Comparison of ENCODE assay signal across 8 mouse cellular contexts in the genomic region with DNA sequence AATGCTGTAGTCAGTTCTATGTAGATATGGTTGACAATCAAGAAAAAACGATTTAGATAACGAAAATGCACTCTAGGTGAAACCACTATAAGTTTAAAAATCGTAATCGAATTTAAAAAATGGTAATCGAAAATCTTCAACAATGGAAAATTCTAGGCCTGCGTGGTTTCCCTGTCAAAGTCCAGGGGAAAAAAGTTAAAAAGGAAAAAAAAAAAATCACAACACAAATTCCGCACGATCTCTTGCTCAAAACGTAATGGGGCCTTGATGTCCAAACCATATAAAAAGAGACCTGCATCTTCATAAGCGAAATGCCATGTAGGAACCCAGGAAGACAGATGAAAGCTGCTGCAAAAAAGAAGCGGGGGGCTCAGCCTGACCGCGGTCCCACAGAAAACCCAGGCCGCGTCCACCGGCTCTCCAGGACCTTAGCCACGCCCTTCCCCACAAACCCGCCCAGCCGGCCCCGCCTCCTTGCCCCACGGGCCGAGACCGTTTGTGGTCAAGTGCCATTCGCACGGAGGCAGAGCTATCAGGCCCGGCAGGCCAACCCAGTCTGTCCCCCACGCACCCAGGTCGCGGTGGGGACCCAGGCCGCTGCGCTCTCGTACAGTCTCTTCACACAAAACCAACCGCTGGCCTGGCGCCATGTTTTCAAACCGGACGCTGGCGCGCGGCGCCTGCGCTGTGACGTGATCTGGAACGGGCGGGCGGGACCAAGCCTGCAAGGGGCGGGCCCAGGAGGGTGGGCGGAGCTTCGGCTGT. TPM values are rescaled to one million over a fixed set of nuclear protein-coding genes. Genes with fewer than 3 reads are reported as not detected.
DNase-seq lines count a peak whose midpoint lies in the region; ATAC-seq and TF ChIP-seq lines count a peak whose summit lies in the region.

A gene (minus strand): TSS at position 687 of the 765 bp plus-strand sequence.

- no peaks in the 10 kb centered on the region for H3K4me1 ChIP-seq in brown adipose tissue, adult 24 weeks (ENCODE audit: control insufficient read depth, insufficient read depth, insufficient read length, low read length)
- H3K4me1 ChIP-seq in heart, embryonic 12.5 days (replicated peaks): no peaks in the 10 kb centered on the region
- peaks cover 10% of the 10 kb centered on the region; the same call in 1 of the 2 replicates for H3K4me1 ChIP-seq in kidney, embryonic 16.5 days (ENCODE audit: insufficient read depth, low read length)
- no peaks in the 10 kb centered on the region for H3K4me1 ChIP-seq in liver, adult 2 months (ENCODE audit: control insufficient read depth, insufficient read depth, low read length)

- ATAC-seq in erythroid progenitor cell, adult 5-6 weeks (replicated peaks; ENCODE audit: low FRiP score, poor library complexity, severe bottlenecking): peak; percentile 94
- peak; percentile 98 for ATAC-seq in heart, embryonic 12.5 days (ENCODE audit: insufficient number of reproducible peaks, low FRiP score)
- ATAC-seq in kidney, embryonic 16.5 days (ENCODE audit: low FRiP score, low TSS enrichment): peak; percentile 99; the same call in 1 of the 2 replicates
- peak; percentile 82 for ATAC-seq in monocyte, adult 5-6 weeks (replicated peaks; ENCODE audit: insufficient number of reproducible peaks, low FRiP score, low TSS enrichment, poor library complexity, severe bottlenecking)

- peaks cover 17% of the 10 kb centered on the region for H3K36me3 ChIP-seq in heart, embryonic 12.5 days
- peaks cover 11% of the 10 kb centered on the region for H3K36me3 ChIP-seq in kidney, embryonic 16.5 days (ENCODE audit: insufficient read depth, low read length)
- no peaks in the 10 kb centered on the region for H3K36me3 ChIP-seq in liver, adult 2 months (ENCODE audit: control insufficient read depth, insufficient read depth, low read length)

- DNase-seq in CD4-positive helper T cell, adult 2 months (ENCODE audit: low read depth, low spot score): peak; percentile 92
- DNase-seq in liver, adult 2 months (ENCODE audit: extremely low read depth, low read depth, low spot score): peak; percentile 75
- peak; percentile 83 to 89 for DNase-seq in spleen, postnatal 36 days (ENCODE audit: low spot score in 2 of 2)

- peak within 1 kb of the TSS; percentile 70 for H3K4me2 ChIP-seq in heart, embryonic 12.5 days
- peak within 1 kb of the TSS; percentile 65 for H3K4me2 ChIP-seq in kidney, embryonic 16.5 days (replicated peaks; ENCODE audit: low read depth, low read length)

- 3% methylated on average over 48 of the region's 48 CpGs for WGBS in heart, embryonic 12.5 days
- 3% methylated on average over 47 of the region's 48 CpGs for WGBS in kidney, embryonic 16.5 days
- WGBS in liver, adult 2 months: 3% methylated on average over 48 of the region's 48 CpGs

- peak within 1 kb of the TSS; percentile 98 for H3K4me3 ChIP-seq in brown adipose tissue, adult 24 weeks (ENCODE audit: insufficient read depth, low read depth, low read length)
- peak within 1 kb of the TSS; percentile 77 for H3K4me3 ChIP-seq in heart, embryonic 12.5 days
- peak within 1 kb of the TSS; percentile 95 for H3K4me3 ChIP-seq in kidney, embryonic 16.5 days (ENCODE audit: low read length)
- H3K4me3 ChIP-seq in liver, adult 2 months (ENCODE audit: insufficient read depth, low read depth, low read length): peak within 1 kb of the TSS; percentile 97

- peaks cover 3% of the 10 kb centered on the region; the same call in 1 of the 2 replicates for H3K27me3 ChIP-seq in heart, embryonic 12.5 days (replicated peaks)
- no peaks in the 10 kb centered on the region for H3K27me3 ChIP-seq in kidney, embryonic 16.5 days (ENCODE audit: insufficient read depth, low read length)
- no peaks in the 10 kb centered on the region for H3K27me3 ChIP-seq in liver, adult 2 months (ENCODE audit: control insufficient read depth, insufficient read depth, low read length)

- peak within 1 kb of the TSS; percentile 86 for H3K27ac ChIP-seq in brown adipose tissue, adult 24 weeks (replicated peaks; ENCODE audit: low read depth, low read length)
- peak within 1 kb of the TSS; percentile 83 for H3K27ac ChIP-seq in heart, embryonic 12.5 days (ENCODE audit: poor library complexity, severe bottlenecking)
- H3K27ac ChIP-seq in kidney, embryonic 16.5 days (ENCODE audit: low read length): peak within 1 kb of the TSS; percentile 95
- H3K27ac ChIP-seq in liver, adult 2 months (replicated peaks; ENCODE audit: insufficient read depth, low read depth, low read length): peak within 1 kb of the TSS; percentile 81

- no peaks in the 10 kb centered on the region for H3K9me3 ChIP-seq in heart, embryonic 12.5 days (replicated peaks)
- no peaks in the 10 kb centered on the region for H3K9me3 ChIP-seq in kidney, embryonic 16.5 days (ENCODE audit: low read length)

- TF ChIP-seq POLR2A in liver, adult 2 months (IDR thresholded peaks at IDR 0.05; ENCODE audit: extremely low read depth, insufficient read depth, low read length): 0 out of 2 replicates have a peak, but pooled peaks have one; percentile 28

- peak within 1 kb of the TSS; percentile 84 for H3K9ac ChIP-seq in heart, embryonic 12.5 days
- H3K9ac ChIP-seq in kidney, embryonic 16.5 days (replicated peaks; ENCODE audit: low read length): peak within 1 kb of the TSS; percentile 94
- peak within 1 kb of the TSS; percentile 95 for H3K9ac ChIP-seq in liver, adult 2 months (ENCODE audit: low read depth, low read length)

- H3K79me2 ChIP-seq in liver, adult 2 months (ENCODE audit: control insufficient read depth, insufficient read depth, low read length): no peaks in the 10 kb centered on the region

- no peak for TF ChIP-seq CTCF in liver, adult 2 months (IDR thresholded peaks at IDR 0.05; ENCODE audit: low read depth, low read length)

RNA-seq across cellular contexts. Expression of the gene that starts here (rescaled TPM):
- polyA plus RNA-seq in brown adipose tissue, adult 24 weeks (2012; ENCODE audit: insufficient read depth, insufficient read length, missing spikeins): 1.8 and 1.9 TPM in 2 replicates
- 17.2 and 22.7 TPM in 2 replicates for total RNA-seq in erythroid progenitor cell, adult 5-6 weeks (2015; ENCODE audit: low replicate concordance)
- total RNA-seq in erythroid progenitor cell, adult 5-6 weeks (2017; ENCODE audit: low replicate concordance): 24.7 and 28.1 TPM in 2 replicates
- 12.8 and 15.3 TPM in 2 replicates for polyA plus RNA-seq in heart, embryonic 12.5 days (2016; fragmentation: Nextera tagmentation; extraction: Ambion mirVana)
- polyA plus RNA-seq in kidney, embryonic 16.5 days (2015; fragmentation: Nextera tagmentation; extraction: Ambion mirVana): 17.8 and 18.4 TPM in 2 replicates
- total RNA-seq in liver, adult 2 months (2014; rRNA removed): 0.46 and 0.60 TPM in 2 replicates
- polyA plus RNA-seq in liver, adult 2 months (2012; rRNA removed): 0.37 and 1.2 TPM in 2 replicates
- 1.5 to 3.5 TPM (median 2.3 TPM) in 3 replicates for total RNA-seq in monocyte, adult 5-6 weeks (2017)

Comparison
In these comparisons a context has a peak if more than half of its experiments do, and no peak if none do; other contexts are left out.
1. Peak in every context shown above with its lines: DNase-seq, ATAC-seq, H3K4me3 ChIP-seq and H3K27ac ChIP-seq.